Mouse (Mus musculus) CH12.LX (cell line): Measurements from ENCODE around the gene Cnih1. TPM values are rescaled to one million over a fixed set of nuclear protein-coding genes. Genes with fewer than 3 reads are reported as not detected.

Source experiments
- DNase-seq: peaks from one replicate; pipeline ENCODE4 v3.0.0-alpha.2; 2013; ENCODE audit errors: extremely low read depth
- H3K27ac ChIP-seq: 2 replicates; pipeline ENCODE4 v1.5.1; 2012; ENCODE audit warnings: low read depth, mild to moderate bottlenecking, control low read depth, moderate library complexity; ENCODE audit not compliant: insufficient read depth
- H3K27me3 ChIP-seq: replicated peaks from 2 replicates; pipeline ENCODE3; 2012; ENCODE audit warnings: inconsistent platforms
- H3K36me3 ChIP-seq, 2 experiments: replicated peaks in 1 of 2; 2 replicates each; pipeline versions ENCODE3 to v1.6.1; 2012; ENCODE audit warnings: inconsistent platforms in 1 of 2, low read length in 1 of 2, mild to moderate bottlenecking in 1 of 2, mixed read lengths in 1 of 2, moderate library complexity in 1 of 2; ENCODE audit not compliant: control insufficient read depth in 1 of 2, insufficient read depth in 1 of 2
- H3K4me1 ChIP-seq, 2 experiments: 2 replicates each; pipeline ENCODE4 v1.6.1; 2012; ENCODE audit warnings: inconsistent platforms in 1 of 2, moderate library complexity in 1 of 2; ENCODE audit not compliant: insufficient read depth in 2 of 2, control insufficient read depth in 1 of 2
- H3K4me2 ChIP-seq: 2 replicates; pipeline ENCODE4 v1.6.1; 2012; ENCODE audit warnings: low read depth, mild to moderate bottlenecking, control low read depth; ENCODE audit not compliant: poor library complexity, insufficient read depth, severe bottlenecking
- H3K4me3 ChIP-seq, 3 experiments: fragments of 150-350 bp in 1 of 3; sonication (generic) in 1 of 3; replicated peaks in 1 of 3; 2 replicates each; pipeline versions ENCODE3 to v1.5.1; 2011 to 2012; ENCODE audit warnings: low read depth in 2 of 3, low read length in 2 of 3, mild to moderate bottlenecking in 2 of 3, moderate library complexity in 2 of 3, control low read depth in 1 of 3, improper control_type of control experiment in 1 of 3, inconsistent platforms in 1 of 3, mixed read lengths in 1 of 3; ENCODE audit not compliant: poor library complexity in 1 of 3
- H3K79me2 ChIP-seq: replicated peaks from 2 replicates; pipeline ENCODE4 v1.6.1; 2012; ENCODE audit warnings: mild to moderate bottlenecking, moderate library complexity; ENCODE audit not compliant: control insufficient read depth, poor library complexity, insufficient read depth, severe bottlenecking; ENCODE audit errors: extremely low read depth
- H3K9ac ChIP-seq: 2 replicates; pipeline ENCODE4 v1.6.1; 2012; ENCODE audit warnings: low read depth, mild to moderate bottlenecking, control low read depth, moderate library complexity; ENCODE audit not compliant: insufficient read depth
- H3K9me3 ChIP-seq: replicated peaks from 2 replicates; pipeline ENCODE3; 2012; ENCODE audit warnings: low read length, inconsistent platforms, mixed read lengths
- BHLHE40 ChIP-seq: IDR thresholded peaks from 2 replicates; pipeline ENCODE4 v1.6.1; 2011; ENCODE audit warnings: mild to moderate bottlenecking, low read depth, low read length, improper control_type of control experiment
- CHD1 ChIP-seq: IDR thresholded peaks from 2 replicates; pipeline ENCODE4 v1.6.1; 2012; ENCODE audit warnings: low read depth, low read length, improper control_type of control experiment, inconsistent platforms
- CHD2 ChIP-seq: IDR thresholded peaks from 2 replicates; pipeline ENCODE4 v1.6.1; 2011; ENCODE audit warnings: low read length, improper control_type of control experiment
- CTCF ChIP-seq, 2 experiments: IDR thresholded peaks in 1 of 2; conservative IDR thresholded peaks in 1 of 2; 2 replicates each; pipeline ENCODE4 v1.5.1; 2011 to 2012; ENCODE audit warnings: low read depth in 2 of 2, low read length in 2 of 2, improper control_type of control experiment in 1 of 2, inconsistent platforms in 1 of 2, mild to moderate bottlenecking in 1 of 2, moderate library complexity in 1 of 2
- ETS1 ChIP-seq: conservative IDR thresholded peaks from 2 replicates; pipeline ENCODE4 v1.6.1; 2012; ENCODE audit warnings: low read depth, mild to moderate bottlenecking, inconsistent platforms, low read length, improper control_type of control experiment, moderate library complexity
- GABPA ChIP-seq: IDR thresholded peaks from 2 replicates; pipeline ENCODE4 v1.6.1; 2012; ENCODE audit warnings: low read depth, low read length, improper control_type of control experiment, inconsistent platforms; ENCODE audit not compliant: insufficient replicate concordance
- IRF4 ChIP-seq: IDR thresholded peaks from 2 replicates; pipeline ENCODE4 v1.6.1; 2014; ENCODE audit warnings: low read depth, mild to moderate bottlenecking, inconsistent platforms, low read length, improper control_type of control experiment
- JUN ChIP-seq: IDR thresholded peaks from 2 replicates; pipeline ENCODE4 v1.6.1; 2011; ENCODE audit warnings: low read depth, mild to moderate bottlenecking, low read length, improper control_type of control experiment, moderate library complexity; ENCODE audit not compliant: insufficient read depth
- JUND ChIP-seq: conservative IDR thresholded peaks from 2 replicates; pipeline ENCODE4 v1.6.1; 2011; ENCODE audit warnings: low read depth, low read length, improper control_type of control experiment
- MAZ ChIP-seq: IDR thresholded peaks from 2 replicates; pipeline ENCODE4 v1.6.1; 2012; ENCODE audit warnings: low read depth, mild to moderate bottlenecking, inconsistent platforms, low read length, improper control_type of control experiment, moderate library complexity
- MYC ChIP-seq: IDR thresholded peaks from 2 replicates; pipeline ENCODE4 v1.6.1; 2011; ENCODE audit warnings: low read depth, mild to moderate bottlenecking, improper control_type of control experiment, low read length
- NELFE ChIP-seq: IDR thresholded peaks from 2 replicates; pipeline ENCODE4 v1.6.1; 2011; ENCODE audit warnings: low read depth, low read length, improper control_type of control experiment
- PAX5 ChIP-seq: IDR thresholded peaks from 2 replicates; pipeline ENCODE4 v1.6.1; 2012; ENCODE audit warnings: low read length, inconsistent platforms, mixed read lengths
- POLR2A ChIP-seq: IDR thresholded peaks from 2 replicates; pipeline ENCODE4 v1.6.1; 2011; ENCODE audit warnings: low read depth, mild to moderate bottlenecking, improper control_type of control experiment, low read length
- RAD21 ChIP-seq: IDR thresholded peaks from 2 replicates; pipeline ENCODE4 v1.6.1; 2011; ENCODE audit warnings: low read depth, mild to moderate bottlenecking, low read length, improper control_type of control experiment, moderate library complexity
- RCOR1 ChIP-seq: conservative IDR thresholded peaks from 2 replicates; pipeline ENCODE4 v1.6.1; 2012; ENCODE audit warnings: low read depth, mild to moderate bottlenecking, inconsistent platforms, low read length, improper control_type of control experiment
- SIN3A ChIP-seq: IDR thresholded peaks from 2 replicates; pipeline ENCODE4 v1.6.1; 2012; ENCODE audit warnings: low read length, improper control_type of control experiment, inconsistent platforms
- SMC3 ChIP-seq: IDR thresholded peaks from 2 replicates; pipeline ENCODE4 v1.6.1; 2011; ENCODE audit warnings: low read depth, low read length, improper control_type of control experiment
- TCF12 ChIP-seq: IDR thresholded peaks from 2 replicates; pipeline ENCODE4 v1.6.1; 2014; ENCODE audit warnings: low read depth, mild to moderate bottlenecking, inconsistent platforms, low read length, improper control_type of control experiment
- UBTF ChIP-seq: IDR thresholded peaks from 2 replicates; pipeline ENCODE4 v1.6.1; 2012; ENCODE audit warnings: low read depth, mild to moderate bottlenecking, inconsistent platforms, low read length, improper control_type of control experiment, moderate library complexity
- USF1 ChIP-seq: IDR thresholded peaks from 2 replicates; pipeline ENCODE4 v1.6.1; 2014; ENCODE audit warnings: low read depth, mild to moderate bottlenecking, inconsistent platforms, low read length, improper control_type of control experiment
- USF2 ChIP-seq: conservative IDR thresholded peaks from 2 replicates; pipeline ENCODE4 v1.6.1; 2011; ENCODE audit warnings: low read depth, low read length, improper control_type of control experiment
- ZKSCAN1 ChIP-seq: IDR thresholded peaks from 2 replicates; pipeline ENCODE4 v1.6.1; 2012; ENCODE audit warnings: low read depth, inconsistent platforms, low read length, improper control_type of control experiment, borderline replicate concordance
- ZMIZ1 ChIP-seq: IDR thresholded peaks from 2 replicates; pipeline ENCODE4 v1.6.1; 2012; ENCODE audit warnings: low read depth, mild to moderate bottlenecking, inconsistent platforms, low read length, improper control_type of control experiment
- dilution Hi-C: fragments of 300-500 bp; cut with MboI; formaldehyde crosslinking; loops from 2 replicates; pipeline ENCODE4 v1.14.3; 2020; ENCODE audit warnings: low sequenced_read_pairs; ENCODE audit not compliant: extremely low pct_unique_long_range_greater_than_20kb, extremely low pct_ligation_motif_present
- in situ Hi-C: fragments of 300-500 bp; cut with MboI; formaldehyde crosslinking; loops from 3 replicates; pipeline ENCODE4 v1.14.3; 2019; ENCODE audit warnings: low sequenced_read_pairs, low pct_ligation_motif_present, low pct_unique_long_range_greater_than_20kb, mixed read lengths
- polyA plus RNA-seq: library from polyadenylated mRNA; unstranded; fragments of >175 nt; gene quantifications from 2 replicates; pipeline ENCODE4 v1.2.1, GENCODE M21; 2012; ENCODE audit warnings: low read depth; ENCODE audit not compliant: insufficient read length
- total RNA-seq, 2 experiments: library from RNA; depleted of rRNA; stranded (reverse); fragments of 300-350 nt in 1 of 2; fragments of >200 nt in 1 of 2; gene quantifications; 2 replicates each; pipeline ENCODE4 v1.2.3; 2012 to 2014

The Cnih1 gene
- total and polyA plus RNA-seq, 3 experiments = 68.9 to 190 (median 185) TPM

GRCm38 (mm10) chr14:46827430-46827829 lies 39.2 kb upstream of the Cnih1 start:
- Histone ChIP-seq H3K4me1 (peaks cover 6 to 11% of the 10 kb centered on the region in 2 experiments), H3K9me3 (no peaks in the 10 kb centered on the region), H3K9ac (no peak overlapping the region), H3K4me3 (no peak overlapping the region), H3K27me3 (no peaks in the 10 kb centered on the region), H3K79me2 (peaks cover 5% of the 10 kb centered on the region), H3K36me3 (peaks cover 4 to 16% of the 10 kb centered on the region in 2 experiments), H3K27ac (no peak overlapping the region), H3K4me2 (no peak overlapping the region)
- in situ Hi-C loops (no loop called here), dilution Hi-C loops (no loop called here)
- TF ChIP-seq SMC3 (no peak), ETS1 (no peak), USF1 (no peak), RAD21 (no peak), RCOR1 (no peak), NELFE (no peak), TCF12 (no peak), BHLHE40 (no peak)
- no peak for DNase-seq

GRCm38 (mm10) chr14:46823996-46824395 lies 35.8 kb upstream of the Cnih1 start:
- Histone ChIP-seq H3K4me2 (no peak overlapping the region), H3K36me3 (peaks cover 0 to 5% of the 10 kb centered on the region in 2 experiments), H3K9me3 (no peaks in the 10 kb centered on the region), H3K27me3 (no peaks in the 10 kb centered on the region), H3K9ac (no peak overlapping the region), H3K79me2 (peaks cover 14% of the 10 kb centered on the region), H3K27ac (no peak overlapping the region), H3K4me3 (no peak overlapping the region), H3K4me1 (peaks cover 8 to 14% of the 10 kb centered on the region in 2 experiments)
- in situ Hi-C loops (no loop called here), dilution Hi-C loops (no loop called here)
- no peak for TF ChIP-seq MAZ
- no peak for TF ChIP-seq CHD2
- no peak for TF ChIP-seq ZKSCAN1
- TF ChIP-seq CHD1 = no peak
- no peak for TF ChIP-seq TCF12
- no peak for TF ChIP-seq SMC3
- TF ChIP-seq ZMIZ1 = no peak
- no peak for TF ChIP-seq JUN
- no peak for TF ChIP-seq UBTF
- no peak for TF ChIP-seq JUND
- no peak for TF ChIP-seq CTCF (conservative IDR thresholded peaks at IDR 0.05 in 1 of 2, IDR thresholded peaks at IDR 0.05 in 1 of 2; ENCODE audit: low read depth in 2 of 2, low read length in 2 of 2)
- no peak for TF ChIP-seq GABPA
- TF ChIP-seq BHLHE40 = no peak
- no peak for TF ChIP-seq MYC
- no peak for TF ChIP-seq POLR2A
- no peak for TF ChIP-seq USF2
- no peak for TF ChIP-seq IRF4
- TF ChIP-seq SIN3A = no peak
- TF ChIP-seq RCOR1 = no peak
- TF ChIP-seq PAX5 = no peak
- DNase-seq = no peak
